Mouse (Mus musculus): ENCODE measurements around the gene Rspo1.

The Rspo1 gene

DNA sequence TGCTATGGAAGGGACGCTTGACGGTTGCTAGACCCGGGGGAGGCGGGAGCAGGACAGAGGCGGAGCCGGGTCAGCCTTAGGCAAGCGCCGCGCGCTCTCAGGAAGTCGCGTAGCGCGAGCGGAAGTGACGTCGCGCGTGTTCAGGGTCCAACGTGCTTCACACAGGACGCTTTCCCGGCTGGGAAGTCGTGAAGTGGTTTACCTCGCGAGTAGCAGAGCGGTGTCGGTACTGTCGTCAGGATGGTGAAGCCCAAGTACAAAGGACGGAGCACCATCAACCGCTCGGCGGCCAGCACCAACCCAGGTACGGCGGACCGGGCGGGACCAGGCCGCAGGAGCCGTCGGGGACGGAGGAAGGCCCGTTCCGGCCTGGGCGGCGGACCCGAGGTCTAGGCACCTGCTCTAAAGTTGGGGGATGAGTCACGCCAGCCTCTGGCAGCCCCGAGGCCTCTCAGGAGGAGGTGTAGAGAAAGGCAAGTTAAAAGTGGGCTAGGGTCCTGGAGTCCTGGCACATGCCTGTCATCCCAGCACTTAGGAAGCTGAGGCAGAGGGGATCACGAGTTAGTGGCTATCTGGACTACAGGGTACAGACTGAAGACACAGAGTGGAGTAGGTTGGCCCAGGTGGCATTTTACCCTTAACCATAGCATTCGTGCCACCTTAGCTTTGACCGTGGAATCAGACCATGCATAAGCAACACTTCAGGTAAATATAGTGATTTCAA, 43.8 kb downstream of the Rspo1 start:
- DNase-seq (ENCODE audit: low read depth, low spot score), result peak; percentile 94

GRCm38 (mm10) chr4:125034341-125034740, 48.1 kb downstream of the Rspo1 start:
- no peak for DNase-seq (ENCODE audit: low read depth, low spot score)

- no peak for DNase-seq (ENCODE audit: low read depth, low spot score)
Measured at GRCm38 (mm10) chr4:125044454-125044853, 58.2 kb downstream of the Rspo1 start.

- DNase-seq (ENCODE audit: low read depth, low spot score), result no peak
Measured at GRCm38 (mm10) chr4:125055385-125055784, 69.2 kb downstream of the Rspo1 start.

DNA sequence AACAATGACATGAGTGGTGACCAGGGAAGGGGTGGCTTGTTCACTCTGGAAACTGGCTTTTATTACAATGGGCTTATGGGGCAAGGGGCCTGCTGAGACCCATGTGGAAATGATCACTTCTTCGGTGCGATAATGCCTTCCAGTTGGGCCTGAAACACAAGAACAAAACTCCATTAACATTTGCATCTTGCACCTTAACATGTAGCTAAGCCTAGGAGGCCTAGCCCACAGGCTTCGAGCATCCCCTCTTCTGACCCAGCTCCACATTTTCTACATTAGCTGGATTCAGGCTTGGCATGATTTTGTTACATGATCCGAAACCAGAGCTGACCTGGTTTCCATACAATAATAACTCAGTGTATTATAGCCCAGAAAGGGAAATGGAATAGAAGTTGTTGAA, 70.2 kb downstream of the Rspo1 start:
- no peak for DNase-seq (ENCODE audit: low read depth, low spot score)

DNA sequence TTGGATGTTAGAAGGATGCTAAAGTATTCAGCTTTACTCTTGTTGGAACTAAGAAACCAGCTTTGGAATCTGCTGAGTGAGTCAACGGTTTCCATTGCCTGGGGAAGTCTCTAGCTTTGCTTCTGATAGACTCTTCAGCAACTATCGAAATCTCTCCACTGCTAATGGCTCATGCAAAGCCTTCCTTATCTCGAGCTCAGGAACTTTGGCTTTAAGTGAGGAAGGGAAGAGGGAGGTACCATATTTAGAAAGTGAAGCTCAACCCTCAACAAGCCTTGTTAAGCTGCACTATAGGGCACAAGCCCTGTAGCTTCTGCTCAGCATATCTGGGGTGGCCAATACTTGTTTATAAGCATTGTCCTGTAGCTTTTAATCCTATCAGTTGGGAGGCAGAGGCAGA, 71.0 kb downstream of the Rspo1 start:
- DNase-seq (ENCODE audit: low read depth, low spot score), result no peak

DNA sequence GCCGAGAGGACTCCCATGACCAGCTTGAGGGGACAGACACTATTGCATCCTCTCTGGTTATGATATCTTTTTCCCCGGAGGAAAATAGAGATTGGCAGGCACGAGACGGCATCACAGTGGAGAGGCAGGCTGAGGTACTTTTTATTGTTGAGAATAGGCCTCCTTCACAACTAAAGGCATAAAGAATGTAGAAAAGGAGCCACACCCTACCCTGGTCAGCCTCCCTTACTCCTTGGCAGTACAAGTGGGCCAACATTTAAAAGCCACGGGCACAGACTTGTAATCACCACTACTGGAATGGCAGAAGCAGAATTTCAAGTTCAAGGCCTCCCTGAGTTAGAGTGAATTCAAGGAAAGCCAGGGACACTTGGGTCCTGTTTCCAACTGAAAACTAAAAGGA, 71.8 kb downstream of the Rspo1 start:
- DNase-seq (ENCODE audit: low read depth, low spot score), result no peak
